Mouse (Mus musculus) E14TG2a.4 (cell line): Measurements from ENCODE around the gene Senp2.

Experiments
- CTCF ChIP-seq: conservative IDR thresholded peaks from 2 replicates; pipeline ENCODE4 v1.5.1; 2014; ENCODE audit warnings: low read length
- NANOG ChIP-seq: IDR thresholded peaks from 2 replicates; pipeline ENCODE4 v1.6.1; 2014; ENCODE audit warnings: borderline replicate concordance, low read length, mixed read lengths
- POU5F1 ChIP-seq: IDR thresholded peaks from 2 replicates; pipeline ENCODE4 v1.6.1; 2014; ENCODE audit warnings: low read length, borderline replicate concordance

DNA sequence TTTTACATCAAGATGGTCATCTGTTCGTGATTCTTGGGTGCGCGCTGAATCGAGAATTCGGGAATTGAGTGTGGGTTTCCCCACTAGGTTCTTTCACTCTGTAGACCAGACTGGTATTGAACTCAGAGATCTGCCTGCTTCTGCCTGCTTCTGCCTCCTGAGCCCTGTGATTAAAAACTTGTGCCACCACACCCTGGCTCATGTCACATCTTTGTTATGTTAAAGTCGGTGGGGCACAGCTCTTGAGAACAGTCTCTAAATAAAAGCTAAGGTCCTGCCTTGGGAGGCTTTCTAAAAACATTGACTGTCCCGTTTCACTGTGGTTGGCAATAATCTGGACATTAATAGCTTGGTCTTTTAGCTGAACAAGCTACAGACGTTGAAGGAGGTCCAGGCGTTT is 26.1 kb upstream of the Senp2 start:
- TF ChIP-seq CTCF, result no peak
- no peak for TF ChIP-seq NANOG
- no peak for TF ChIP-seq POU5F1
